Comparison of ENCODE assay signal across 9 mouse cellular contexts in the genomic region with DNA sequence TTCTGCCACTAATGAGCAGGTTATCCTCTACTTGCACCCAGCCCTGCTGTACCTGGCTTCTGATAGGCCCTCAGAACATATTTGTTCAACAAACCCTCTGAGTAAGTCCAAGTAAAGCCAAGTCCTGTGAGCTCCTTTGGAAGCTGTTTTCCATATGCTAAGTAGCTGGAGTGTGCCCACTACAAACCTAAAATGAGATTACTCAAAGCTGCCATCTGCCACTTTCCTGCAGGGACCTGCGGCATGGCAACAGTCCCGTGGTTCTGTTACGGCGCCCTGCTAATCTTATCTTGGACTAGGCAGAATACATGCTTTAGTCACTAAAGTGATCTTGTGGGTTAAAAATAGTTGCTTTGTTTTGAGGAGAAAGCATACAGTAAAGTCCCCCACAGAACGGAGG. TPM values are rescaled to one million over a fixed set of nuclear protein-coding genes. Genes with fewer than 3 reads are reported as not detected.
DNase-seq lines count a peak whose midpoint lies in the region; ATAC-seq lines count a peak whose summit lies in the region.
"Had no signal": no experiment of that assay in that cellular context is flagged by ENCODE, and none has a peak within 500 bp of the region (broad histone marks: within the 10 kb centered on the region; RNA-seq: fewer than 3 reads in every experiment).

No protein-coding gene starts in this region.

- H3K4me1 ChIP-seq in embryonic facial prominence, embryonic 13.5 days = peaks cover 54% of the 10 kb centered on the region
- peaks cover 28% of the 10 kb centered on the region for H3K4me1 ChIP-seq in embryonic facial prominence, embryonic 10.5 days
- peaks cover 76% of the 10 kb centered on the region for H3K4me1 ChIP-seq in liver, embryonic 15.5 days (replicated peaks)

- 72% methylated on average over 5 of the region's 5 CpGs for WGBS in embryonic facial prominence, embryonic 13.5 days
- 89% methylated on average over 5 of the region's 5 CpGs for WGBS in embryonic facial prominence, embryonic 10.5 days
- 15% methylated on average over 5 of the region's 5 CpGs for WGBS in liver, embryonic 15.5 days (ENCODE audit: insufficient replicate concordance)

- no peak overlapping the region for H3K4me3 ChIP-seq in embryonic facial prominence, embryonic 13.5 days
- no peak overlapping the region for H3K4me3 ChIP-seq in embryonic facial prominence, embryonic 10.5 days
- H3K4me3 ChIP-seq in liver, embryonic 15.5 days (replicated peaks) = no peak overlapping the region

- no peak overlapping the region for H3K9ac ChIP-seq in embryonic facial prominence, embryonic 13.5 days
- H3K9ac ChIP-seq in liver, embryonic 15.5 days = no peak overlapping the region
- H3K9ac ChIP-seq: lung, embryonic 14.5 days had no signal

- H3K27me3 ChIP-seq in embryonic facial prominence, embryonic 13.5 days = no peaks in the 10 kb centered on the region
- no peaks in the 10 kb centered on the region for H3K27me3 ChIP-seq in embryonic facial prominence, embryonic 10.5 days (replicated peaks; ENCODE audit: low read depth, poor library complexity, severe bottlenecking)
- no peaks in the 10 kb centered on the region for H3K27me3 ChIP-seq in liver, embryonic 15.5 days

- H3K27ac ChIP-seq in embryonic facial prominence, embryonic 13.5 days = peak overlapping the region; percentile 57
- H3K27ac ChIP-seq in embryonic facial prominence, embryonic 10.5 days (replicated peaks) = no peak overlapping the region
- no peak overlapping the region for H3K27ac ChIP-seq in liver, embryonic 15.5 days (replicated peaks)

- H3K36me3 ChIP-seq in embryonic facial prominence, embryonic 13.5 days = no peaks in the 10 kb centered on the region
- no peaks in the 10 kb centered on the region for H3K36me3 ChIP-seq in embryonic facial prominence, embryonic 10.5 days (replicated peaks)
- H3K36me3 ChIP-seq in liver, embryonic 15.5 days (replicated peaks) = no peaks in the 10 kb centered on the region

- no peak for ATAC-seq in embryonic facial prominence, embryonic 13.5 days (ENCODE audit: insufficient number of reproducible peaks, insufficient read depth, low FRiP score, low TSS enrichment, low read depth)
- no peak for ATAC-seq in liver, embryonic 15.5 days (ENCODE audit: insufficient read depth)

- H3K9me3 ChIP-seq in embryonic facial prominence, embryonic 13.5 days = no peaks in the 10 kb centered on the region
- H3K9me3 ChIP-seq in embryonic facial prominence, embryonic 10.5 days = no peaks in the 10 kb centered on the region
- no peaks in the 10 kb centered on the region for H3K9me3 ChIP-seq in liver, embryonic 15.5 days (replicated peaks)

- no peak overlapping the region for H3K4me2 ChIP-seq in embryonic facial prominence, embryonic 13.5 days
- 0 out of 2 replicates have a peak overlapping the region, but pooled peaks have one; percentile 8 for H3K4me2 ChIP-seq in liver, embryonic 15.5 days
- H3K4me2 ChIP-seq: lung, embryonic 14.5 days had no signal

- DNase-seq in embryonic facial prominence, embryonic 10.5 days (ENCODE audit: low spot score) = no peak
- peak; percentile 96 for DNase-seq in brain, adult 2 months (ENCODE audit: low read depth, low spot score)
- DNase-seq in frontal cortex, postnatal 36 days (ENCODE audit: low spot score in 2 of 2) = peak; percentile 76 to 92
- no peak for DNase-seq in kidney, postnatal 14 days
- no peak for DNase-seq in kidney, adult 18-20 months
- no peak for DNase-seq in gastrocnemius, adult 18-20 months (ENCODE audit: low spot score)
- DNase-seq: lung, embryonic 14.5 days had no signal

RNA-seq across cellular contexts. Expression of a gene that starts 32.4 kb away (rescaled TPM):
- polyA plus RNA-seq in embryonic facial prominence, embryonic 13.5 days (2015; fragmentation: Nextera tagmentation; extraction: Ambion mirVana) = 9.3 and 10.0 TPM in 2 replicates
- 5.2 and 5.3 TPM in 2 replicates for polyA plus RNA-seq in embryonic facial prominence, embryonic 10.5 days (2016; fragmentation: Nextera tagmentation; extraction: Ambion mirVana)
- polyA plus RNA-seq in liver, embryonic 15.5 days (2015; fragmentation: Nextera tagmentation; extraction: Ambion mirVana) = 5.0 and 6.3 TPM in 2 replicates
- 1 to 10 TPM; 8.3 to 9.5 TPM for total RNA-seq in gastrocnemius, adult 18-20 months (2021)

Comparison
In these comparisons a context has a peak if more than half of its experiments do, and no peak if none do; other contexts are left out.
1. DNase-seq: peak in brain, adult 2 months (single experiment) and frontal cortex, postnatal 36 days (2 of 2); none in embryonic facial prominence, embryonic 10.5 days (single experiment), kidney, postnatal 14 days (single experiment), kidney, adult 18-20 months (single experiment) and gastrocnemius, adult 18-20 months (single experiment).